Mouse (Mus musculus) ES-E14 (cell line): ENCODE measurements at regions not wholly inside any gene's neighbourhood (a gene's known extent, or its start where the extent isn't known, plus 50 kb on each side); places are given as distances from the start of the nearest gene placed in this dataset.

Experiments used
- DNase-seq: peaks from one replicate; pipeline ENCODE4 v3.0.0-alpha.2; 2013; ENCODE audit warnings: low read depth, low spot score
- H3K27ac ChIP-seq: 2 replicates; pipeline ENCODE4 v1.5.1; 2012; ENCODE audit warnings: low read depth, mild to moderate bottlenecking, low read length, moderate library complexity, mixed read lengths; ENCODE audit not compliant: poor library complexity, insufficient read depth, severe bottlenecking
- H3K36me3 ChIP-seq: 2 replicates; pipeline ENCODE4 v1.6.1; 2012; ENCODE audit warnings: mild to moderate bottlenecking, low read length, moderate library complexity, mixed read lengths; ENCODE audit not compliant: control insufficient read depth, poor library complexity, insufficient read depth, severe bottlenecking
- H3K4me1 ChIP-seq, 2 experiments: fragments of 150-350 bp in 1 of 2; sonication (generic) in 1 of 2; 2 replicates each; pipeline ENCODE4 v1.6.1; 2012; ENCODE audit warnings: low read length in 2 of 2, mild to moderate bottlenecking in 1 of 2, mixed read lengths in 1 of 2; ENCODE audit not compliant: control insufficient read depth in 2 of 2, insufficient read depth in 2 of 2, poor library complexity in 1 of 2
- H3K4me3 ChIP-seq, 2 experiments: fragments of 150-350 bp in 1 of 2; sonication (generic) in 1 of 2; 2 replicates each; pipeline ENCODE4 v1.5.1; 2012; ENCODE audit warnings: low read length in 2 of 2, low read depth in 1 of 2, mild to moderate bottlenecking in 1 of 2, mixed read lengths in 1 of 2; ENCODE audit not compliant: insufficient read depth in 1 of 2, poor library complexity in 1 of 2, severe bottlenecking in 1 of 2
- H3K9ac ChIP-seq: 2 replicates; pipeline ENCODE4 v1.6.1; 2012; ENCODE audit warnings: low read depth, mild to moderate bottlenecking, low read length, mixed read lengths; ENCODE audit not compliant: poor library complexity, insufficient read depth, severe bottlenecking
- H3K9me3 ChIP-seq: fragments of 150-350 bp; sonication (generic); 2 replicates; pipeline ENCODE4 v1.6.1; 2012; ENCODE audit warnings: low read depth, mild to moderate bottlenecking, low read length; ENCODE audit not compliant: control insufficient read depth, insufficient read depth
- CHD2 ChIP-seq: IDR thresholded peaks from 2 replicates; pipeline ENCODE4 v1.6.1; 2014; ENCODE audit warnings: mild to moderate bottlenecking, low read depth, low read length, inconsistent platforms
- HCFC1 ChIP-seq: IDR thresholded peaks from 2 replicates; pipeline ENCODE4 v1.6.1; 2012; ENCODE audit warnings: low read length, inconsistent platforms, borderline replicate concordance; ENCODE audit not compliant: insufficient read depth
- MAFK ChIP-seq: IDR thresholded peaks from 2 replicates; pipeline ENCODE4 v1.6.1; 2014; ENCODE audit warnings: mild to moderate bottlenecking, low read depth, low read length, inconsistent platforms; ENCODE audit not compliant: insufficient read depth
- ZC3H11A ChIP-seq: IDR thresholded peaks from 2 replicates; pipeline ENCODE4 v1.6.1; 2012; ENCODE audit warnings: low read depth, mild to moderate bottlenecking, inconsistent platforms, low read length, borderline replicate concordance
- ZNF384 ChIP-seq: IDR thresholded peaks from 2 replicates; pipeline ENCODE4 v1.6.1; 2012; ENCODE audit warnings: low read depth, low read length, inconsistent platforms
- in situ Hi-C, 2 experiments: fragments of 600-800 bp; cut with MboI; formaldehyde crosslinking; loops; one replicate each; pipeline ENCODE4 v1.15.1; 2025; ENCODE audit warnings: low sequenced_read_pairs in 2 of 2, inconsistent platforms in 1 of 2; ENCODE audit not compliant: unreplicated experiment in 2 of 2

- in situ Hi-C loops, result no loop called here
- TF ChIP-seq HCFC1 (no peak), MAFK (no peak), CHD2 (no peak), ZNF384 (no peak), ZC3H11A (no peak)
- Histone ChIP-seq H3K9me3 (no peaks in the 10 kb centered on the region), H3K36me3 (no peaks in the 10 kb centered on the region), H3K27ac (no peak overlapping the region), H3K9ac (no peak overlapping the region), H3K4me1 (no peaks in the 10 kb centered on the region), H3K4me3 (no peak overlapping the region)
- no peak for DNase-seq
Measured at GRCm38 (mm10) chr7:138107471-138108210, 289.9 kb downstream of the Tcerg1l start.

GRCm38 (mm10) chr7:138121497-138121896, 276.0 kb downstream of the Tcerg1l start:
- no peaks in the 10 kb centered on the region for H3K36me3 ChIP-seq
- no peaks in the 10 kb centered on the region for H3K4me1 ChIP-seq
- H3K9ac ChIP-seq, result no peak overlapping the region
- in situ Hi-C loops, result no loop called here
- no peaks in the 10 kb centered on the region for H3K9me3 ChIP-seq
- no peak overlapping the region for H3K4me3 ChIP-seq
- TF ChIP-seq ZC3H11A (no peak), HCFC1 (no peak), CHD2 (no peak), ZNF384 (no peak), MAFK (no peak)
- H3K27ac ChIP-seq, result no peak overlapping the region
- DNase-seq, result no peak

GRCm38 (mm10) chr7:138129701-138130100, 267.8 kb downstream of the Tcerg1l start:
- no peaks in the 10 kb centered on the region for H3K36me3 ChIP-seq
- TF ChIP-seq ZC3H11A (no peak), MAFK (no peak), ZNF384 (no peak), CHD2 (no peak), HCFC1 (no peak)
- no peak overlapping the region for H3K9ac ChIP-seq
- no peaks in the 10 kb centered on the region for H3K4me1 ChIP-seq
- in situ Hi-C loops, result no loop called here
- H3K4me3 ChIP-seq, result no peak overlapping the region
- H3K27ac ChIP-seq, result no peak overlapping the region
- H3K9me3 ChIP-seq, result no peaks in the 10 kb centered on the region
- DNase-seq, result no peak

GRCm38 (mm10) chr7:138133427-138133826, 264.1 kb downstream of the Tcerg1l start:
- Histone ChIP-seq H3K4me3 (no peak overlapping the region), H3K36me3 (no peaks in the 10 kb centered on the region), H3K9ac (no peak overlapping the region), H3K9me3 (no peaks in the 10 kb centered on the region), H3K27ac (no peak overlapping the region), H3K4me1 (no peaks in the 10 kb centered on the region)
- in situ Hi-C loops, result no loop called here
- DNase-seq, result peak; percentile 34
- TF ChIP-seq ZNF384, result no peak
- no peak for TF ChIP-seq HCFC1
- TF ChIP-seq MAFK, result no peak
- TF ChIP-seq CHD2, result no peak
- no peak for TF ChIP-seq ZC3H11A

- in situ Hi-C loops, result no loop called here
- no peaks in the 10 kb centered on the region for H3K36me3 ChIP-seq
- no peaks in the 10 kb centered on the region for H3K4me1 ChIP-seq
- no peak overlapping the region for H3K27ac ChIP-seq
- H3K9ac ChIP-seq, result no peak overlapping the region
- TF ChIP-seq ZC3H11A (no peak), HCFC1 (no peak), CHD2 (no peak), MAFK (no peak), ZNF384 (no peak)
- DNase-seq, result no peak
- H3K4me3 ChIP-seq, result no peak overlapping the region
- no peaks in the 10 kb centered on the region for H3K9me3 ChIP-seq
Measured at GRCm38 (mm10) chr7:138137934-138138333, 259.6 kb downstream of the Tcerg1l start.
